Mouse (Mus musculus): ENCODE results near the gene Ifrd1. TPM values are rescaled to one million over a fixed set of nuclear protein-coding genes. Genes with fewer than 3 reads are reported as not detected.

Gene Ifrd1
- polyA plus RNA-seq, 1 experiment from 2014 or later, result 122 TPM

DNA sequence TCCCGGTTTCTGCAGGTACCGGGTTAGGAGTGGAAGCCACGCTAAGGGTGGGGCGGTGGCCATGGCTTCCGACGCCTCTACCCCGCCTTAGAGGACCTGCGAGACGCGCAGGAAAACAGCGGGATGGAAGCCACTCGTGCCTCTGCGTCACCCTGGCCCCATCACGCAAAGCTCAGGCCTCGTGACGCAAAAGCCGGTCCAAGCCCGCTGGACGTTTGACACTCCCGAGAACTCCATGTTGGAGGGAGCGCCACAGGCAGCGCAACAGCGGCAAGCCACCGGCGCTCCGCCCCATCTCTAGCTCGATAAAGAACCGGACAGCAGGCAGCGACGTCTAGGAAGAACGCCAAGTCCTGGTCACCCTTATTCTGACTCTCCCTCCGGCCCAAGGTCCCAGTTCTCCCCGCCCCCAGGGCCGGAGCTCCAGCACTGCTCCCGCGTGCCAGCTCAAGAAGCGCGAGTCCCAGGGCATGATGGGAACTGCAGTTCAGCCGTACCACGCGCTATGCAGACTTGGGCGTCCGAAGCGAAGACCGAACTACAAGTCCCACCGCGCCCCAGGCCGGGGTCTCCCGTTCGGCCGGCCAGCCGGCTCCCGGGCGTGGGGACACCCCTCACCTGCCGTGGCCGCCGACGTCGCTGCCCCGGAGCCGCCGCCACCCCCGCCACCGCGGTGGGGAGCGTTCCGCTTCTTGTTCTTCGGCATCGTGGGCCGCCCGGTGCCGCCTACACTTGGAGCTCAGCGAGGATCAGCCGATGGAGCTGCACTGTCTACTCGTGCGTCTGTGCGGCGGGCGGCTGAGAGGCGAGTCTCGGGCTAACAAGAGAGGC is 25.8 kb downstream of the Ifrd1 start:
- DNase-seq (ENCODE audit: low spot score) (peak; percentile 94), ATAC-seq (ENCODE audit: low FRiP score, low TSS enrichment) (peak; percentile 93)
- peak overlapping the region; percentile 99 for H3K4me3 ChIP-seq (ENCODE audit: low read depth, low read length)
- peak overlapping the region; percentile 99 for H3K27ac ChIP-seq (replicated peaks)
- H3K9me3 ChIP-seq (ENCODE audit: control insufficient read depth, low read length), result no peaks in the 10 kb centered on the region
- H3K9ac ChIP-seq (ENCODE audit: low read length), result peak overlapping the region; percentile 90
- H3K27me3 ChIP-seq (ENCODE audit: control insufficient read depth, insufficient read depth, low read length), result no peaks in the 10 kb centered on the region
- H3K4me1 ChIP-seq (replicated peaks; ENCODE audit: control insufficient read depth, insufficient read depth), result 0 out of 2 replicates have a peak, but pooled peaks cover 3% of the 10 kb centered on the region
- TF ChIP-seq EP300 (optimal IDR thresholded peaks at IDR 0.05), result no peak
- peak; percentile 21; the same call in 1 of the 2 replicates for TF ChIP-seq CTCF (IDR thresholded peaks at IDR 0.05; ENCODE audit: low read depth)
- under 1% methylated on average over 80 of the region's 81 CpGs for WGBS
- no peaks in the 10 kb centered on the region for H3K36me3 ChIP-seq (ENCODE audit: control insufficient read depth, insufficient read depth, low read length)
- peak overlapping the region; percentile 78 for H3K4me2 ChIP-seq (replicated peaks; ENCODE audit: low read depth)

DNA sequence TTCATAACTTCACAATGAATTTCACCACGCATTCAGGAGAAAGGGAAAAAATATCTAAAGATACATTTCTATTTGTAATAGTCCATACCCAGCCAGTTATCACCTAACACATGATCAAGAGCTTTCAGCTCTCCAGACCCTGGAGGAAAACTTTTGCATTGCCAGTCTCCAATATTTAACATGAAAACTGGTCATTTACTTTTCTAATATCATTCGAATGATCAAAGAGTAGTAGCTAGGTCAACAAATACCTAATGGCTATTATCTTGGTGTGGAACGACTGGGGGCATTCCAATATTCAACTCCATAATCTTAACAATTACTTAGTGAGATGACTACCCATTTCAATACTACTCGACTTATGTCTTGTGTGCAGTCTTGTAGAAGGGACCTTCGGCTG is 26.7 kb downstream of the Ifrd1 start:
- H3K4me3 ChIP-seq (ENCODE audit: low read depth, low read length), result peak overlapping the region; percentile 99
- H3K9me3 ChIP-seq (ENCODE audit: control insufficient read depth, low read length), result no peaks in the 10 kb centered on the region
- 0 out of 2 replicates have a peak, but pooled peaks cover 3% of the 10 kb centered on the region for H3K4me1 ChIP-seq (replicated peaks; ENCODE audit: control insufficient read depth, insufficient read depth)
- no peak for TF ChIP-seq CTCF (IDR thresholded peaks at IDR 0.05; ENCODE audit: low read depth)
- no peak for TF ChIP-seq EP300 (optimal IDR thresholded peaks at IDR 0.05)
- H3K4me2 ChIP-seq (replicated peaks; ENCODE audit: low read depth), result peak overlapping the region; percentile 78
- H3K9ac ChIP-seq (ENCODE audit: low read length), result peak overlapping the region; percentile 90; the same call in 1 of the 2 replicates
- no peak overlapping the region for H3K27ac ChIP-seq (replicated peaks)
- H3K36me3 ChIP-seq (ENCODE audit: control insufficient read depth, insufficient read depth, low read length), result no peaks in the 10 kb centered on the region
- no peak for ATAC-seq (ENCODE audit: low FRiP score, low TSS enrichment)
- whole genome bisulfite sequencing, result 4% methylated on average over 5 of the region's 5 CpGs
- no peaks in the 10 kb centered on the region for H3K27me3 ChIP-seq (ENCODE audit: control insufficient read depth, insufficient read depth, low read length)
- DNase-seq (ENCODE audit: low spot score), result no peak

DNA sequence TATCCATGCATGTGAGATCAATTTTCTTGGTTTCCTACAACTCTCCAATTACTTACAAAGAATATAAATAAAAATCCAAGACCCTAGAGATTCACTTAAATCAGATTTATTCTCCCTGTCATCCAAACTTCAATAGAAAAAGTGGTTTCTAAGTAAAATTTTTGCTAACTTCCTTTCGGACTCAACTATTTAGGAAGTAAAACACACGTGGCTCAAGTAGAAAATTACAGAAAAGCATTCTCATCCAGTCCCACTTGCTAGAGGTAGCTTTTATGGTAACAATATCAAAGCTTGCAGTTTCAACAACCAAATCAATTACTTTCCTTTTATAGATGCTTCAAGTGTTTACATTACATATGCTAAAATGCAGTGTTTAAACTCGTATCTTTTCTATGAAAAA is 27.4 kb downstream of the Ifrd1 start:
- no peaks in the 10 kb centered on the region for H3K27me3 ChIP-seq (ENCODE audit: control insufficient read depth, insufficient read depth, low read length)
- no peaks in the 10 kb centered on the region for H3K9me3 ChIP-seq (ENCODE audit: control insufficient read depth, low read length)
- TF ChIP-seq EP300 (optimal IDR thresholded peaks at IDR 0.05) (no peak), CTCF (IDR thresholded peaks at IDR 0.05; ENCODE audit: low read depth) (no peak)
- DNase-seq (ENCODE audit: low spot score) (no peak), ATAC-seq (ENCODE audit: low FRiP score, low TSS enrichment) (no peak)
- H3K27ac ChIP-seq (replicated peaks), result no peak overlapping the region
- 0 out of 2 replicates have a peak, but pooled peaks cover 3% of the 10 kb centered on the region for H3K4me1 ChIP-seq (replicated peaks; ENCODE audit: control insufficient read depth, insufficient read depth)
- peak overlapping the region; percentile 99 for H3K4me3 ChIP-seq (ENCODE audit: low read depth, low read length)
- no peak overlapping the region for H3K9ac ChIP-seq (ENCODE audit: low read length)
- H3K4me2 ChIP-seq (replicated peaks; ENCODE audit: low read depth), result peak overlapping the region; percentile 78
- 7% methylated on average over 3 of the region's 3 CpGs for WGBS
- H3K36me3 ChIP-seq (ENCODE audit: control insufficient read depth, insufficient read depth, low read length), result no peaks in the 10 kb centered on the region

DNA sequence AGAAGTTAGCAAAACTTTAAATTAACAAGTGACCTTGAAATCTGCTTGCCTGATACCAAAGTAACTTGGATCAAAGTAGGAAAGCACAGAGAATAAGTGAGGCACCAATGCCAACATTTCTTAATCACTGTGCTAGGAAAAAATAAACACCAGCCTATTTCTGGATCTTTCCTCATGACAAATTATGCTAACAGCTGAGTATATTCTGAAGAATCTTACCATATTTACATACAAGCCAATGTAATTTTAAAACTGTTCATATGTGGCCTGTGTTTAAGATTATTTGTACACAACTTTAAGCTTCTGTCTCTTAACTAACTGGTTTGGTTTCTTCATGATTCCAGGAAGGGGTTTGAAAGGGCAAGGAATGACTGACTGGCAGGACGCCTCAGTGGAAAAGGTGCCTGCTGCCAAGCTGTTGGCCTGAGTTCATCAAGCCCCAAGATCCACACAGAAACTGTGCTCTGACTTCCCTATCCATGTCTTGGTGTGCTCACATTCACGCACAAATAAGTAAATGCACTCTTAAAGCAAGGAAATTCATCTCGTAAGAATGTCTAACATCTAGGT is 28.2 kb downstream of the Ifrd1 start:
- Histone ChIP-seq H3K36me3 (ENCODE audit: control insufficient read depth, insufficient read depth, low read length) (0 out of 2 replicates have a peak, but pooled peaks cover 3% of the 10 kb centered on the region), H3K9me3 (ENCODE audit: control insufficient read depth, low read length) (no peaks in the 10 kb centered on the region), H3K4me2 (replicated peaks; ENCODE audit: low read depth) (peak overlapping the region; percentile 78), H3K4me3 (ENCODE audit: low read depth, low read length) (peak overlapping the region; percentile 4; the same call in 1 of the 2 replicates), H3K27me3 (ENCODE audit: control insufficient read depth, insufficient read depth, low read length) (no peaks in the 10 kb centered on the region), H3K27ac (replicated peaks) (peak overlapping the region; percentile 61), H3K9ac (ENCODE audit: low read length) (peak overlapping the region; percentile 9; the same call in 1 of the 2 replicates), H3K4me1 (replicated peaks; ENCODE audit: control insufficient read depth, insufficient read depth) (0 out of 2 replicates have a peak, but pooled peaks cover 3% of the 10 kb centered on the region)
- no peak for ATAC-seq (ENCODE audit: low FRiP score, low TSS enrichment)
- no peak for TF ChIP-seq EP300 (optimal IDR thresholded peaks at IDR 0.05)
- TF ChIP-seq CTCF (IDR thresholded peaks at IDR 0.05; ENCODE audit: low read depth), result no peak
- WGBS, result 14% methylated on average over 3 of the region's 3 CpGs
- DNase-seq (ENCODE audit: low spot score), result no peak

DNA sequence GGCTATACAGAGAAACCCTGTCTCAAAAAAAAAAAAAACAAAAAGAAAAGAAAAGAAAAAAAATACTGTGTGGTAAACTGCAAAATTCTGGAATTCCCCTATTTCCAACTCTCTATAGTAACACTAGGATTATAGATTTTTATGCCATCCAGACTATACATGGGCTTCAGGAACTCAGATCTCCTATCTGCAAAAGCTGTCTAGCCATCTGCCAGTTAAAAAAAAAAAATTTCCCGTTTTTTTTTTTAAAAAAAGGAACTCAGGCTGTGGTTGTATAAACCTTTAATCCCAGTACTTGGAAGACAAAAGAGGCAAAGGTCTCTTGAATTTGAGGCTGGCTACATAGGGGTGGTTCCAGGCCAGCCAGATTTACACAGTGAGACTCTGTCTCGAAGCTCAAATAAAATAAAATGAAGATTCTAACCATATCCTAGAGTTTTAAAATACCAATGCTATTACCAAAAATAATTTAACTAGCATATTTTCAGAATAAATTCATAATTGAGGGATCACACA is 29.8 kb downstream of the Ifrd1 start:
- TF ChIP-seq CTCF (IDR thresholded peaks at IDR 0.05; ENCODE audit: low read depth), result no peak
- TF ChIP-seq EP300 (optimal IDR thresholded peaks at IDR 0.05), result no peak
- no peak for DNase-seq (ENCODE audit: low spot score)
- 0 out of 2 replicates have a peak, but pooled peaks cover 3% of the 10 kb centered on the region for H3K4me1 ChIP-seq (replicated peaks; ENCODE audit: control insufficient read depth, insufficient read depth)
- WGBS, result 52% methylated on average over 2 of the region's 2 CpGs
- H3K4me3 ChIP-seq (ENCODE audit: low read depth, low read length), result no peak overlapping the region
- no peak overlapping the region for H3K4me2 ChIP-seq (replicated peaks; ENCODE audit: low read depth)
- no peaks in the 10 kb centered on the region for H3K9me3 ChIP-seq (ENCODE audit: control insufficient read depth, low read length)
- no peak for ATAC-seq (ENCODE audit: low FRiP score, low TSS enrichment)
- peaks cover 11% of the 10 kb centered on the region; the same call in 1 of the 2 replicates for H3K36me3 ChIP-seq (ENCODE audit: control insufficient read depth, insufficient read depth, low read length)
- no peaks in the 10 kb centered on the region for H3K27me3 ChIP-seq (ENCODE audit: control insufficient read depth, insufficient read depth, low read length)
- no peak overlapping the region for H3K27ac ChIP-seq (replicated peaks)
- no peak overlapping the region for H3K9ac ChIP-seq (ENCODE audit: low read length)
